Mouse (Mus musculus) thymus, adult 2 months (tissue): ENCODE data around the gene Plxnb1.

ENCODE experiments used
- CTCF ChIP-seq: fragments of 200-500 bp; IDR thresholded peaks from 2 replicates; pipeline ENCODE4 v1.5.1; 2012; ENCODE audit warnings: mild to moderate bottlenecking, control low read depth, low read length, moderate library complexity, borderline replicate concordance; ENCODE audit not compliant: control insufficient read depth, poor library complexity, insufficient read depth; ENCODE audit errors: extremely low read depth
- POLR2A ChIP-seq: fragments of 200-500 bp; IDR thresholded peaks from 2 replicates; pipeline ENCODE4 v1.6.1; 2012; ENCODE audit warnings: mild to moderate bottlenecking, low read length, control low read depth, moderate library complexity; ENCODE audit not compliant: control insufficient read depth, poor library complexity, insufficient read depth; ENCODE audit errors: extremely low read depth

DNA sequence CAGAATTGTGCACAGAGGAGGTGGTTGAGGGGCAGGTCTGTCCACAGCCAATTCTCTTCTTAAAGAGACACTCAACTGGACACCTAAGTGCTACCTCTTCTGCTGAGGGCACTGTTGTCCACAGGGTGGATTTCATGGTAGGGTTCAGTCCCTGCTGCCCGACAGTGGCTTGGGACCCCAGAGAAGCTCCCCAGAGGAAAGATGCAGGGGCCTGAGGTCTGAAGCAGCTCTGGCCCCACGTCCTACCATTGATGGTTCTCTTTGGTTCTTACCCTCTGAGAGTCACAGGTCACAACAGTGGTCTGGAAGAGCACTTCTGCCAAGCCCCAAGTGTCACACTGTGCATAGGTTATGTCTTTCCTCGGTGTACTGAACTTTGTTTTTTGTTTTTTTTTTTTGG is 41.8 kb upstream of the Plxnb1 start:
- TF ChIP-seq CTCF (no peak), POLR2A (no peak)
